Mouse (Mus musculus): Measurements from ENCODE around the gene Psmd9. TPM values are rescaled to one million over a fixed set of nuclear protein-coding genes. Genes with fewer than 3 reads are reported as not detected.
A peak's percentile ranks its signal among the peaks of the same experiment; 100 is the strongest.

Psmd9 gene
- 10 to 100 TPM; 20.7 to 21.1 TPM for total RNA-seq (2021)
- long read RNA-seq, experiment 1, transcript Psmd9-201 (6 exons, 2,597 nt), result major isoform, 10 of 11 reads
- long read RNA-seq, experiment 1, partial matches to known transcripts, result 1 of 11 reads
- long read RNA-seq, experiment 1, other reads (novel, unspliced or antisense), result 0 of 11 reads
- long read RNA-seq, experiment 2, transcript Psmd9-201 (6 exons, 2,597 nt), result major isoform, 46 of 49 reads
- long read RNA-seq, experiment 2, partial matches to known transcripts, result 1 of 49 reads
- long read RNA-seq, experiment 2, other reads (novel, unspliced or antisense), result 2 of 49 reads

DNA sequence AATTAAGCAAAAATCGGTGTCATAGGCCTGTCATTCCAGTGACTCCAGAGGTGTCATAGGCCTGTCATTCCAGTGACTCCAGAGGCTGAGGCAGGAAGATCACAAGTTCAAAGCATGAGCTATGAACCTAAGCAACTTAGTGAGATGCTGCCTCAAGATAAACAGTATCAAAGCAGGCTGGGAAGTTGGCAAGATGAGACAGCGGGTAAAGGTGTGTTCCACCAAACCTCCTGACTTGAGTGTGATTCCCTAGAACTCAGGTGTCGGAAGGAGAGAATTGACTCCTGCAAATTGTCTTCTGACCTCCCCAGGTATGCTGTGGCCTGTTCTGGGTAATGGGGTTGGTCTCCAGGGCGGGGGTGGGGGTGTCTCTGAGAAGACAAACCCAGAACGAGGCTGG lies at the start of gene Psmd9:
TSS of gene Psmd9 (plus strand) at position 130 of the 400 bp plus-strand sequence.
- no peak for DNase-seq (ENCODE audit: low spot score in 2 of 2)

DNA sequence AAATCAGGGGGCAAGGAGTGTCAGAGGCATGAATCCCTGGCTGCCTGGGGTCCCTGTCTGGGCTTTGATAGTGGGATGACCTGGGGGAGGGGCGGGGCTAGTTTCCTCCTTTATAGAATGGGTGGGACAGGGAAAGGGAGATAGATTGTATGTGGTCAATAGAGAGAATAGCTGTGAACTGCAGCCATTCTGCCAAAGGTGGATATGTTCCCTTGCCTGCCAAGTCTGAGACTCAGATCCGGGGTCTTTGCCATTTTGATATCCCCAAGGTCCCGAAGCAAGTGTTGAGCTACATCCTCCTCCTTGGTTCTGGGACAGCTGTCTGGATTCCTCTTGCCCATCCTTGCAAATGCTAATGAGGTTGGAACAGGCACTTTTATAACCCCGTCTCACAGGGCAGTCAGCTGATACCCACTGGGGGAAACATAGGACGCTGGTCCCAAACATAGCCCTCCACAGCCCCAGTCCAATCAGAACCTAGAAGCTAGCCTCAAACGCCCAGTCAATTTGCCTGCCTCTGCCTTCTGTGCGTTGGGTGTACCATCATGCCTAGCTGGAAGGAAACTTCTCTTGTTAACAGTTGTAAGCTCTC lies 48.5 kb upstream of the Psmd9 start:
- DNase-seq (ENCODE audit: low spot score in 2 of 2), result no peak

DNA sequence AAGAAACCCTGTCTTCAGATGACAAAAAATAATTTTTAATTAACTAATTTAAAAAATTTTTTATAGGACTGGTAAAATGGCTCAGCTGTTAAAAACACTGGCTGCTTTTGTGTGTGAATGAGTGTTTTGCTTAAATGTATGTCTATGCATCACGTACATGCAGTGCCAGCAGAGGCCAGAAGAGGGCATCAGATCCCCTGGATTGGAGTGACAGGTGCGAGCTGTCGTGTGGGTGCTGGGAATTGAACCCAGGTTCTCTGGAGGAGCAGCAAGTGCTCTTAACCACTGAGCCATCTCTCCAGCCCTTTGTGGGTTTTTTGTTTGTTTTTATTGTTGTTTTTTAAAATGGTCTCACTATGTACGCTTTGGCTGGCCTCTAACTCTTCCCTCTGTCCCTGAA lies 47.0 kb upstream of the Psmd9 start:
- DNase-seq (ENCODE audit: low spot score in 2 of 2), result no peak

DNA sequence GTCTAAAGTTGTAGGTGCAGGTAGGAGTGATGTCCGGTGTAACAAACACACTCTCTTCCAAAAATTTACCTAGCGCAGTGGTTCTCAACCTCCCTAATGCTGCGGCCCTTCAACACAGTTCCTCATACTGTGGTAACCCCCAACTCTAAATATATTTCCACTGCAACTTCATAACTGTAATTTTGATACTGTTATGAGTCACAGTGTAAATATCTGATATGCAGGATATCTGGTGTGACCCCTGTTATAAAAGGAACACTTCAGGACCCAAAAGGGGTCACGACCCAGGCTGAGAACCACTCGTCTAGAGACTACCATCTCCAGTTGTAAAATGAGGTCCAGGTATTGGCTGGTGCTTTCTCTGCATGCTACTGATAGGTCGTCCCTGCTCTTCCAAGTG lies 44.1 kb upstream of the Psmd9 start:
- DNase-seq (ENCODE audit: low spot score in 2 of 2), result no peak

DNA sequence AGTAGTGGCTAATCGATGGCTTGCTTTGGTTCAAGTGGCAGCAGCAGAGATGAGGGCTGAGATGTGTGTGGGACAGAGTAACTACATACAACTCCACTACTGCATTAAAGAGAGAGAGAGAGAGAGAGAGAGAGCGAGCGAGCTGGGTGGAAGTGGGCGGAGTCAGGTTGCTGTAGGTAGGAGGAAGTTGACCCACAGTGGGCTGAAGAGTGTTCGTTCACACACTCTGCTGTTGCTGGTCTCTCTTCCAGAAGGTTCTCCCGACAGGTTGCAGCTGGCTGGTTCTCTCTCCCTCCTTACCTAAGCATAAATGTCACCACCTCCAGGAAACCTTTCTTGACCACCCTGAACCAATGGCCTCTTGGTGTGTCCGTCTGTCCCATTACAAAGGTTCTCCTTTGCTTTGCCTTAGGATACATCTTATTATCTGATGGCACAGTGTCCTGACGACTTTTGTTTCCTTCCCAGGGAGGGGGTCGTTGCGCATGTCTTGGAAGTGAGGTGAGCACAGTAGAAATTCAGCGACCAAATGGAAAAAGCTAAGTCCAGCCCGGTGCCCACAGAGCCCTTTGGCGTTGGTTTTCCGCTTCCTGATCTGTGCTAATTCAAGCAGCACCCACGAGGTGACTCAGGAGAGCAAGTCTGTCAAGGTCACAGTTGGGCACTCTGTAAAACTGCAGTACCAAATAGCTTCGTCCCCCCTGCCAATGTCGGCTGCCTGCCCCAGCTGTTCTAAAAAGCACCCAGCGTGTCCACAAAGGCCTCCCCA lies 43.4 kb upstream of the Psmd9 start:
- DNase-seq (ENCODE audit: low spot score in 2 of 2), result peak in 1 of 2 experiments; percentile 35

DNA sequence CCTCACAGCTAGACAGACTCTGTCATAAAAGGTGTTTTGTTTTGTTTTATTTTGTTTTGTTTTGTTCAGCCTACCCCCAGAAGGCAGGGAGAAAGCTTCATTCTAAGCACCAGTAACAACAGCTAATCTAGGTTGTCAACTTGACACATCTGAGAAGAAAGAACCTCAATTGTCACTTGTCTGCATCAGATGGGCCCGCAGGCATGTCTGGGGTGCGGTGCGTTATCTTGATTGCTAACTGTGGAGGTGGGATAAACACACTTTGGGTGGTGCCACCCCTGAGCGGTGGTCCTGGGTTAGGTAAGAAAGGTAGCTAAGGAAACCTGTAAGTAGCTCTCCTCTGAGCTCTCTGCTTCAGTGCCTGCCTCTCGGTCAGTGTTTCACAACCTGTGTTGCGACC lies 42.2 kb upstream of the Psmd9 start:
- no peak for DNase-seq (ENCODE audit: low spot score in 2 of 2)

DNA sequence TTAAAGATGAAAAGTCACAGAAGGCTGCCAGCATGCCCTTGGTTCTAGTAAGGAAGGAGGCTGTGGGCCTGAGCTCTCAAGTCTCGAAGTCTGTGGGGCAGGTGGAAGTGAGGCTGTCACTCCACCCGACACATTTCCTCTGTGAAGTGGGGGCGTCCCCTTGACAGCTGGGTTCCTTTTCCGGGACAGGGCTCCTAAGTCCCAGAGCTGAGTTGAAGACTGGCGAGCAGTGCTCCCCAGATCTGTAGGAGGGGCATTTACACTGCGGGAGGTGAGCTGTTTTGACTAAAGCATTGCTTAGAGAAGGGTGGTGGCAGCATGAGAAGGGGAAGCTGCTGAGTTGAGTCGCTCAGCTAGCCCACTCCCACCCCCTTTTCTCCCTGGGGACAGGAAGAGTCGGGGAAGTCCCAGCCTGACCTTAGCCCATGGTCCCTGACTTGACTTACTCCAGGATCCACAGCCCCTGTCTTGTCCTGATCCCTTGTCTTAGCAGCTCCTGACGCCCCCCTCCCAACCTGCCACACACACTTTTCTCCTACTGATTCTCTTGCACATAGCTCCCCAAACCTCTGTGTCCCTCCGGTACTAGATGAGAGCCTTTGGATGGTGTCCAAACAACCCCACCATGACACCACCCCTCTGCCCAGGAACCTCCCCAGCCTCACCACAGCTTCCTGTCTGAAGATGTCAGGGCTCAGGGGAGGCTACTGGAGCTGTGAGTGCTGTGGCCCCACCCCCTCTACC lies 40.6 kb upstream of the Psmd9 start:
- no peak for DNase-seq (ENCODE audit: low spot score in 2 of 2)

DNA sequence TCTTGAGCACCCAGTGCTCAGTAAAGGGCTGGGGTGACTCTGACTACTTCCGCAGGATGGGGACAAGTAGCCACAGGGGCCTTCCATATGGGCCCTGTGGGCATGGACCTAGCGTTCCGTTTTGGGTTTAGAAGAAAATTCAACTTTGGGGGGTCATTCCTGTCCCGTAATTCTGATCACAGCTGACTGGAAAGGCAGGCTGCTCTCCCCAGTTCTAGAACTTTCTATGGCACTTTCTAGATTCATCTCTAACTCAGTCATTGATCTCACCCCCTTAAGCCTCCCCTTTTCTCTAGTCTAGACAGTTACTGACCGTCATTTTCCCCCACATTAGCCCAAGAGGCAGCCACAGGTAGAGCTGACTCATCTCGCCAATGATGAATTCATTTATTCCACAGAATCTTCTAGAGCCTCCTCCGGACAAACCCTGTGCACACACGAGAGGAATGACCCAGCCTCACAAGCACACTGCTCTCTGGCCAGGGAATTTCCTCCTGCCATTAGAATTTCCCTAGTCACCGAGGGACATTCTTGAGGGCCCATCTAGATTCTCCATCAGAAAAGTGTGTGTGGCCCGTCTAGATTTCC lies 39.9 kb upstream of the Psmd9 start:
- no peak for DNase-seq (ENCODE audit: low spot score in 2 of 2)

DNA sequence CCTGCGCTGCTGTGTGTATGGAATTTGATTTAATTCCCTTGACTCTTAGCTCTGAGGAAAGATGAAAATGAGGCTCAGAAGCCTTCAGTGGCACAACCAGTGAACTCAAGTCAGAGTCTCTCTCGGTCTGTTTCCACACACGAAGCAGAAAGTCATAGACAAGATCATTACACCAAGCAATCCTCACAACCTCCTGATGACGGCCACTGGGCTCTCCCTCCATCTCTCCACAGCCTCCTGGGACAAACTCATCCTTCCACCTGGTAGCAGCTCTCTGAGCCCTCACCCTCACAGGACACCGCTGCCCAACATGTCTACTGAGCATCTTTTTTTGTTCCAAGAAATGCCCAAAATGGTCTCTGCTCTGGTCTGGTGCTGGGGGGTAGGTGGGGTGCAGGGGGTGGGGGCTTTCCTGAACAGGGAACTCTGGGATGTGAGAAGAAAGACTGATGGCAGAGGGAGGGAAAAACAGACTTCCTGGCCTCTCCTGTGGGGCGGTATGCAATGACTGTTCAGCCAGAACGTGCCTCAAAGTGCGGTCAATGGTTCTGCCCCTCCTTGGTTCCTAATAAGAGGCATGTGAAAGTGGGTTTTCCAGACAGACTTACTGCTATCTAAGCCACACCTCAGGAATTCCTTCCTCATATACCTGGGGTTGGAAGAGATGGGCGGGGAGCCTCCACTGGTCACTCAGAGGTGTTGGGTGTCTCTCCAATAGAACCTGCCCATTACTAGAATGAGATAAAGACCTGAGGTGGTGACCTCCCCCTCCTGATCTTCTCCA lies 39.0 kb upstream of the Psmd9 start:
- no peak for DNase-seq (ENCODE audit: low spot score in 2 of 2)

DNA sequence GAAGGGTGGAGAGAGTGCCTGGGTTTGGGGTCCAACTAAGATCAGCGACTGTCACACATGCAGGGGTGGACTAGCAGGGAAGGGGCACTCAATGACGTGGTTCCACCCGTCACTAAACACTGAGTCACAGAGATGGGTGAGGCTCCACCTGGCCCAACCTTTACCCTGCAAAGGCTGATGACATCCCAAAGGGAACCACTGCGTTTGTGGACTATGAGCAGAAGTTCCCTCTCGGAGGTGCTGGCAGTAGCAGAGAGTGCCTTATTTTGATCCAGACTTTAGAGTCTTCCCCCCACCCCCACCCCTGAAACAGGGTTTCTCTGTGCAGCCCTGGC lies 38.4 kb upstream of the Psmd9 start:
- no peak for DNase-seq (ENCODE audit: low spot score in 2 of 2)

DNA sequence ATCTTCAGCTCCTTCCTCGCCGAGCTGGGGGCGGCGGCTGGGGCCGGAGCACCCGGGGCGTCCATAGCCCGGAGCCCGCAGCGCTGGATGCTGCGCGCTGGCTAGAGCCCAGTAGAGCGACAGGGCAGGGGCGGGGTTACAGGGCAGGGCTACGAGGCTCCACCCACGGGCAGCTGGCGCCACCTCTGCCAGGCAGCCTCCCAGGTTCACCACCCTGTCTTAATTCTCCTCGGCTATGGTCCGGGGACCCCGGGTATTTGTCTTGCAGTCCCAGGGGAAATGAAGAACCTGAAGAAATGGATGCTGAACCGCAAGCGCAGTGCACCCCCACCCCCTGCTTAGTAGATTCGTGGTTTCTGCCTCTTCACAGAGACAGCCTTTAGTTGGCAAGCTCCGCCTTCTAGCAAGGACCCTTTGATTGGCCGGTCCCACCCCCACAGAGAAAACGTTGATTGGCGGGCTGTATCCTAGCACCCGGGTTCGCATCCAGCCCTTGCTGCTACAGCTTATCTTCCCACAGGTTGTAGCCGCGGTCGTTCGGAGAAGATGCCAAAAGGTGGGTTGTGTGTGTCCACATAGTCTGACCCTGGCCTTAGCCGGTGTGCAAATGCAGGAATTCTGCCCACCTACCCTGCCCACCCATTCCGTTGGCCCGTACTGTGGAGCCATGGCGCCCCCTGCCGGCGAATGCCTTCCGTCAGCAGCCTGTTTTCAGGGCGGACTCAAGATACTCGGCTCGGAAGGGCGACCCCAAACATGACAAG lies 36.7 kb upstream of the Psmd9 start, which contains the start of gene Rhof:
TSS of gene Rhof (minus strand) at position 385 of the 764 bp plus-strand sequence.
- DNase-seq (ENCODE audit: low spot score in 2 of 2), result peak; percentile 82 to 91

DNA sequence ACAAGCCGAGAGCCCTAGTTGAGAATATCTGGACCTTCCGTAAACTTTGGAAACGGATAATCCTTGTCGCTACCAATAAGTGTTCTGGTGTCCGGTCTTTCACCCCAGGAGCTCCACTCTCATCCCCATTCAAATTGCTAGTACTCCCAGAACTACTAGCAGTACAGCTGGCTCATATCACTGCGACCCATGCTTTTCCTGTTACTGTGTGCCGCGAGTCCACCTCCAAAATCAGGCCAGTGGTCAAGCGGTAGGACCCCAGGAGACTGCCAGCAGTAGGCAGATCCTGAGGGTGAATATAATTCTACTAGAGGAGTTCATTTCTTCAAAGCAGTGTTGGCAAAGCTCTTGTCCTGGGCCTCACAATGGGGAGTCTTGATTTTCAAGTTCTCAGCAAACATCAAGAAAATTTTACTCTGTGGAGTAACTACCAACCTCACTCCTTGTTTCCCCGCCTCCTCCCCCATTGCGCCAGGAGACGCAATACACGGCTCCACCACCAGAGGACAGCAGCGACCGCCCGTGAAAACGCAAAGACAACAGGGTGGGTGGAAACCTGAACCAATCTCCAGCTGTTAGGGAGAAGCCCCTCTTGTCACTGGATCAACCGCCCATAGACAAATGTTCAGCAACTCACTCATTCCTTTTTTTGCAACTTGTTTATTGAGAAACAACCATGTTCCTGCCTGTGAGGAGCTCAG lies 36.0 kb upstream of the Psmd9 start:
- DNase-seq (ENCODE audit: low spot score in 2 of 2), result peak; percentile 91 to 93

DNA sequence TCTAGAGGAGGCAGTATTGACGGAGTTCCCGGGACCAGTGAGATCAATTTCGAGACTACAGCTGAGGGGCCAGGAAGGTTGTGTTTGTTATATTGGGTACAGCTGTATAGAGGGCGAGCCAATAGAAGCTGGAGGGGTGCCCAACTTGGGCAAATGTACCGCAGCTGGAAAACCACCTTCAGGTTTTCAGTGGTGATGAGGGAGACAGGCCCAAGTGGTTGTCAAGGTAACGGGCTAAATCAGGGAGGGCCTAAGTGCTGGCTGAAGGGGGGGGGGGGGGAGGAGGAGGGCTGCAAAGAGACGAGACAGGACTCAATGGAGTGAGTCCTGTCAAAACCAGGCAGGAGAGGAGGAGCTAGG lies 35.4 kb upstream of the Psmd9 start:
- DNase-seq (ENCODE audit: low spot score in 2 of 2), result no peak

DNA sequence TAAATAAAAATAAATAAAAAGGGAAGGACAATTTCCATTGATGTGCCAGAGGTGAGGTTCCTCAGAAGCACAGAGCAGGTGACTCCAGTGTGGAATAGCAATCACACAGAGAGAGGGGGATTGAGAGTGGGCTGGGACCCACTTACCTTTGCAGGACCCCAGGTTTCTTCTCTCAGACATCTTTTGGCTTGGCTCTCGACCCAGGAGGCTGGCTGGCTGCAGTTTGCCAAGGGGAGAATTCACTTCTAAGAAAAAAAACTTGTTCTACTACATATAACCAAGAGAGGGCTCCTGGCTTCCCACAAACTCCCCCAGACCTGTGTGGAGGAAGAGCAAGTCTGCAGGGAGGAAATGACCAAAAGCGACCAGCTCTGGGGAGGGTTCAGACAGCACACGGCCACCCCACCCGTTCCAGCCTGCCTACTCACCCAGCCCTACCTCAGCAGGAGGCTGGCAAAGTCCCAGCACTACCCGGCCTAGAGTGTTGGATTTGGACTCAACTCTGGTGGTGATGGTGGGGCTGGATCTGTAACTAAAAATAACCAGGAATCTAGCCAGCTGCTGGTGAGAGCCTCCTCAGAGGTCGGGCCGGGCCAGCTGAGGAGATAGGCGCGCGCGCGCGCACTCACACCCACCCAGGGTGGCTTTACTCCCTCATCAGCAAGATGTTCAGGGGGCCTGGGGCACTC lies 34.9 kb upstream of the Psmd9 start:
- peak in 1 of 2 experiments; percentile 38 for DNase-seq (ENCODE audit: low spot score in 2 of 2)

DNA sequence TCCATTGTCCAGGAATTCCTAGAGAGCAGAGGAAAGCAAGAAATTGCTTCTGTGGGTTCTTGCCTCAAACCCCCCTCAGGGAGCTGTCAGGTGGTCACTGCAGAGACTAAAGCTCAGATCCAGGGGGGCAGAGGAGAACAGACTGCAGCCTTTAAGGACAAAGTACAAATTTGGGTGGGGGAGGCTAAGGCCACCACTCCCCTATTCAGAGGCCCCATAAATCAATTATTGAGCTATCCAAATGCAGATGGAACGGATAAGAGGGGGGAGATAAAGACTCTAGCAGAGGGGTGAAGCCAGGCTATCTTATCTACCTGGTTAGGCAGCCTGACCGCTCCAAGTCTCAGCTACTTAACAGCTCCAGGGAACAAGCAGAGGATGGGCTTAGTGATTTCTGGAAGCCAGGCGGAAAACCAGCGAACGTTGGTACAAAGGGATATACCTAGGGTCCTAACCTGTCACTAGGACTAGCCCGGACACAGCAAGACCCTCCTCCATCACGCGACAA lies 34.3 kb upstream of the Psmd9 start:
- DNase-seq (ENCODE audit: low spot score in 2 of 2), result no peak

DNA sequence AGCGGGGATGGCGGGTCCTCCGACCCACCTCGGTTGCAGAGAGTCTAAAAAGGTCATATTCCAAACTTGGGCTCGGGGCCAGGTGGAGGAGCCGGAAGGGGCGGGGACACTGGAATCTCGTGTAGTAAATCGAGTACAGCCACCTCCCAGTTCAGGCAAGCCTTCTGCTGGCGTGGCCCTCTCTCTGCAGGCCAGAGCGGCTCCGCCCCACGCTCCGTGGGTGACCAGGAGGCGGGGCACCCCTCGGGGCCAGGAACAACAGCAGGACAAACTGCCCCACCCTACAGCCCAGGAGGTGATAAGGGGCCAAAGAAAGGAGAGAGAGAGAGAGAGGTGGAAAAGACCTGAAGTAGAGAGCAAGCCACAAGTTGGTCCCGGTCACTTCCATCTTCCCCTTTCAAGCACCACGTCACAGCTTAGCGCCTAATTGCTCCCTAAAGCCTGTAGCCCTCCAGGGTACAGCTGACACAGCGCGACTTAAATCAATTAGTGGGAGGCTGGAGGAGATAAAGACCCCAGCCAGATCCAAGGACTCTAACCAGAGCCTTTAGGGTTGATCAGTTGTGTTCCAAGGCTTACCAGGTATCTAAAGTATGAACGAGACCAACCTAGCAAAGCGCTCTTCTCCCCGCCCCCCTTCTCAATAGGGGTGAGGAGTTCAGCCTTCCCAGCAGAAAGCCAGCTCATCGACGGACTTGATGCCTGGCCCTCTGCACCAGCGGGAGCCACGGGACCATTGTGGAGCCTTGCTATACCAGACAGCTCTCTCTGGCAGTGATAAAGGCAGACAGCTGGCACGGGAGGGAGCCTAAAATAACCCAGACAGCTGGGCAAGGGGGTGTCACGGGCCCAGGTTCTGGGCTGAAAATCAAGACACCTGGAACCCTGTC lies 33.5 kb upstream of the Psmd9 start:
- peak; percentile 84 to 89 for DNase-seq (ENCODE audit: low spot score in 2 of 2)

DNA sequence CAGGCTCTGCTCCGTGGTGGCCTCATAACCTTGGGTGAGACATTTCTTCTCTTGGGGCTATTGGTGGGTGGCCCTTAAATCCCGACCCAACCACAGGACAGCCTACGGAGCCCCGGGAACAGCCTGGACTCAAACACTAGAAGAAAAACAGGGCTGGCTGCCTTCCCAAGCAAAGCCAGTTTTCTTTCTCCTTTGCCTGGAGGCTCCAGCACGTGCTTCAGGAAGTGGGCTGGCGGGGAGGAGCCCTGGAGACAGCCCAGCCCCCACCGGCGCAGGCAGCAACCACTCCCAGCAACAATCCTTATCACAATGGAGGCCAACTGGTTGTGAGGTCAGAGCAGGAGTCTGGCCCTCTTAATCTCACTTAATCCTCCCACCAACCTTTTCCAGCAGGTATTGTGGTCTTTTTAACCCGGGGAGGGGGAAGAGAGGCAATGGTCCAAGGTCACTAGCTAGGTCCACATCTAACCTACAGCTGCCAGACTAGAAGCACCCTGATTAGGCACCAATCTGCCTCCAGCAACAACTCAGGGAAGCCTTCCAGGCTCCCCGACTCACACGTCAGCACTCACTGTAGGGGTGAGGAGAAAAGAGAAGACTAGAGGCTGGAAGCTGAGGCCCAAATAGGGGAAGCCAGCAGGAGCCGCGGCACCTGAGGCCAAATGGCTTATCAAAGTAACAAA lies 32.7 kb upstream of the Psmd9 start:
- peak; percentile 85 to 87 for DNase-seq (ENCODE audit: low spot score in 2 of 2)
